Mouse (Mus musculus) neural tube, embryonic 12.5 days (tissue): Measurements from ENCODE around the gene Ccnt2. TPM values are rescaled to one million over a fixed set of nuclear protein-coding genes. Genes with fewer than 3 reads are reported as not detected.

Experiments used
- ATAC-seq: fragments of 200-750 bp; cut with Nextera tagmentation; 2 replicates; pipeline ENCODE4 v1.8.0; 2017; ENCODE audit warnings: low read depth, mild to moderate bottlenecking, moderate TSS enrichment, moderate library complexity; ENCODE audit not compliant: low FRiP score
- H3K27ac ChIP-seq: fragments of 300-500 bp; sonication (generic); 2 replicates; pipeline ENCODE4 v1.5.1; 2016
- H3K27me3 ChIP-seq: fragments of 300-500 bp; sonication (generic); replicated peaks from 2 replicates; pipeline ENCODE4 v1.6.1; 2016; ENCODE audit warnings: mild to moderate bottlenecking
- H3K36me3 ChIP-seq: fragments of 300-500 bp; sonication (generic); 2 replicates; pipeline ENCODE4 v1.6.1; 2016; ENCODE audit warnings: mild to moderate bottlenecking
- H3K4me1 ChIP-seq: fragments of 300-500 bp; sonication (generic); 2 replicates; pipeline ENCODE4 v1.6.1; 2016
- H3K4me2 ChIP-seq: fragments of 300-500 bp; sonication (generic); replicated peaks from 2 replicates; pipeline ENCODE4 v1.6.1; 2016; ENCODE audit warnings: mild to moderate bottlenecking
- H3K4me3 ChIP-seq: fragments of 300-500 bp; sonication (generic); 2 replicates; pipeline ENCODE4 v1.5.1; 2016
- H3K9ac ChIP-seq: fragments of 300-500 bp; sonication (generic); 2 replicates; pipeline ENCODE4 v1.6.1; 2016; ENCODE audit warnings: mild to moderate bottlenecking
- H3K9me3 ChIP-seq: fragments of 300-500 bp; sonication (generic); 2 replicates; pipeline ENCODE4 v1.6.1; 2016; ENCODE audit warnings: mild to moderate bottlenecking
- WGBS: fragments of 180-500 bp; shearing (Covaris S2); methylation state at CpG from one replicate; pipeline ENCODE4 v1.1.7; 2016; 5-methylcytosine and 5-hydroxymethylcytosine counted together
- polyA plus RNA-seq: library from polyadenylated mRNA; unstranded; fragments of >200 nt; fragmentation: Nextera tagmentation; extraction: Ambion mirVana; gene quantifications from 2 replicates; pipeline ENCODE4 v1.2.1, GENCODE M21; 2016

The Ccnt2 gene
- polyA plus RNA-seq, 1 experiment from 2014 or later = 112 TPM

DNA sequence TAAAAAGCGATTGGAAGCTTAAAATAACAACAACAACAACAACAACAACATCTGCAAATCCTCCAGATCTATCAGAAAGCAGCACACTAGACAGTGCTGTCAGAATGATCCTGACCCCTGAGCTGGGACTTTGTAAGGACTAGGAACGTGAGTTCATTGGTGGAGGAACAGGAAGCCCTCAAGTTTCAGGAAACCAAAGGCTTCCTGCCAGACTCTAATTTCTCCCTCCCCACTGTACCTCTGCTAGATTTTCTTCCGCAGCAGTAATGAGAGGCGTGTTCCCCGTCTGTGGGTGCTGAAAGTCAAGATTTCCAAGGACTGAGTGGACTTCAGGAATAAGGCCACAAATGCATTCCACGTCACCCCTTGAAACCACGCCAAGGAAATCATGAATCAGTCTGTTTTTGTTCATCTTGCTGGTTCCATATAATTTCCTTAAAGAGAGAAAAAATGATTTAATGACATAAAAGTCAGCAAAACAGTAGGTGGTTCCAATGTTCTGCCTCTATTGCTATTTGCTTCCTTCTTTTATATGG is 76.2 kb downstream of the Ccnt2 start:
- Histone ChIP-seq H3K4me3 (no peak overlapping the region), H3K27ac (no peak overlapping the region), H3K9me3 (peaks cover 11% of the 10 kb centered on the region; the same call in 1 of the 2 replicates), H3K27me3 (no peaks in the 10 kb centered on the region), H3K4me1 (no peaks in the 10 kb centered on the region), H3K9ac (no peak overlapping the region), H3K4me2 (no peak overlapping the region), H3K36me3 (no peaks in the 10 kb centered on the region)
- 89% methylated on average over 7 of the region's 7 CpGs for WGBS
- ATAC-seq = no peak

DNA sequence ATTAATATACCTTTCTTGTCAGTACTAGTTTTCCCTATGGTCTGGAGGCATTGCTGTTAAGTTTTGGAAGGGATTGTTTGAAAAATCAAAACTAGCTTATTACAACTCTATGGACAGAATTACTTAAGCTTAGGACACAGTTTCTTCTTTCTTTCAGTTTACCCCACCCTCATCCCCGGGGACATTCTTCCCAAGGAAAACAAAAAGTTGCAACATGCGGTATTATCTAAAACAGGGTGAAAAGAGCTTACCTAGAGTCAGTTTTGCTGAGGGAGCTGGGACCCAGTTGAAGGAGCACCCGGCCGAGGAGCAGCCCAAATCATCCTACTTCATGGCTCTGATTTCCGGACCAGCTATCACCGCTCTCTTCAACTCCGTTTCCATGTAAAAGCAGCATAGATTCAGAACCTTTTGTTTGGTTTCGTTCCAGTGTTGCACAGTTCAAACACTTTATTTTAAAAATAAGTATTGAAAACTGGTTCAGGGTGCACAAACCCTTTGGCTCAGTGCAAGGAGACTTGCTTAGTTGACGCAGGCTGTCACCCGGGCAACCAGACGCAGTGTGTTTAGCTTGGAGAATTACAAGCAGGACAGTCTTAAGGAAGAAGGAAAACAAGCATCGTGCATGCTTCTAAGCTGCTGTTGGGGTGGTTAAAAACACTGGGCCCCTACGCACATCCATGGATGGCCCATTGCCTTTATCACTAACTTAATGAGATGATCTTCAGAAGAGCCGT is 80.7 kb downstream of the Ccnt2 start, which contains the start of gene Map3k19:
Gene Map3k19, minus strand, starts transcription at position 546 of the 737 bp plus-strand sequence.
- H3K36me3 ChIP-seq = no peaks in the 10 kb centered on the region
- no peak within 1 kb of the TSS for H3K27ac ChIP-seq
- no peaks in the 10 kb centered on the region for H3K27me3 ChIP-seq
- no peaks in the 10 kb centered on the region for H3K4me1 ChIP-seq
- 77% methylated on average over 14 of the region's 14 CpGs for WGBS
- H3K9me3 ChIP-seq = peaks cover 11% of the 10 kb centered on the region; the same call in 1 of the 2 replicates
- no peak within 1 kb of the TSS for H3K4me3 ChIP-seq
- ATAC-seq = no peak
- H3K9ac ChIP-seq = no peak within 1 kb of the TSS
- no peak within 1 kb of the TSS for H3K4me2 ChIP-seq

Other genes starting within 250 kb of the Ccnt2 start
- gene Tmem163, start 94.6 kb upstream of the Ccnt2 start, polyA plus RNA-seq = 44.2 and 46.8 TPM in 2 replicates
- gene Acmsd, start 44.8 kb upstream of the Ccnt2 start, polyA plus RNA-seq = not detected in 2 replicates
- 0.05 TPM in 1 of 2 replicates, not detected in the other for gene Map3k19, start 80.9 kb downstream of the Ccnt2 start, polyA plus RNA-seq
- gene Rab3gap1, start 94.6 kb downstream of the Ccnt2 start, polyA plus RNA-seq = 18.5 and 20.2 TPM in 2 replicates